Mouse (Mus musculus) gastrocnemius, postnatal 10 days (tissue): Measurements from ENCODE around the gene Myh10. TPM values are rescaled to one million over a fixed set of nuclear protein-coding genes. Genes with fewer than 3 reads are reported as not detected.
"Not testable (repeated sequence)": the region's sequence is repeated elsewhere in the genome, so short reads cannot be mapped to it uniquely, and the experiment has no call there.

Experiments
- DNase-seq: peaks from one replicate; pipeline ENCODE4 v3.0.0; 2021; ENCODE audit warnings: mixed read lengths
- total RNA-seq, 2 experiments: library from RNA; stranded (reverse); gene quantifications; 2 replicates each; pipeline ENCODE4 v1.2.3; 2021

The Myh10 gene
- total RNA-seq, 2 experiments from 2014 or later, result 27.2 to 34.8 TPM

GRCm38 (mm10) chr11:68790720-68791119 lies 99.4 kb downstream of the Myh10 start:
- no peak for DNase-seq

GRCm38 (mm10) chr11:68791794-68792193 lies 100.4 kb downstream of the Myh10 start:
- no peak for DNase-seq

- no peak for DNase-seq
Measured at GRCm38 (mm10) chr11:68798258-68798657, 106.9 kb downstream of the Myh10 start.

DNA sequence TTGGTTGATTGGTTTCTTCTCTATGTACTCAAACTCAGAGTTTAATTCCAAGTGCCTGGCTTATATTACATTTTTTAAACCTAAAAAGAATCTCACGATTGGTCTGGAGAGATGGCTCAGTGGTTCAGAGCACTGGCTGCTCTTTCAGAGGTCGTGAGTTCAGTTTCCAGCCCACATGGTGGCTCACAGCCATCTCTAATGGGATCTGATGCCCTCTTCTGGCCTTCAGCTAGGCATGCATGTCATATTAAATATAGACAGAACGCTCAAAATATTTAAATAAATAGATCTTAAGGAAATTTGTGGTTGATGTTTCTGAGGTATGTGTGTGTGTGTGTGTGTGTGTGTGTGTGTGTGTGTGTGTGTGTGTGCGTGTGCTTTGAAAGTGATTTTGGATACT lies 113.8 kb downstream of the Myh10 start:
- DNase-seq, result no peak

DNA sequence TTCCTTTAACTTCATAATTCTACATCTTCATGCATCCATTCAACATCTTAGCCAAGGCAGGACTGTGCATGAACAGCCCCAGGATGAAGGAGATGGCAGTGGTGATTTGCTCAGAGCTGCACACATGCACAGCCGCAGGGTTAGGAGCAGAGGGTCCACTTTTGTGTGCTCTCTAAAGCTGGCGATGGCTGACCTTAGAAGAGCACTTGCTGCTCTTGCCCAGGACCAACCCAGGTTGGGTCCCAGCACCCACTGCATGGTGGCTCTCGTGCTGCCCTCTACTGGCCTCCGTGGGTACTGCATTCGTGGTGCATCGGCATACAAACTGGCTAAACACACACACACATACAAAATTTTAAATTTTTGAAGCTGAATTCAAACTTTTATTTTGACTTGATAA lies 116.4 kb downstream of the Myh10 start:
- peak; percentile 84 for DNase-seq

GRCm38 (mm10) chr11:68811881-68812577 lies 120.7 kb downstream of the Myh10 start:
- DNase-seq, result no peak

GRCm38 (mm10) chr11:68818416-68818815 lies 127.1 kb downstream of the Myh10 start:
- no peak for DNase-seq

GRCm38 (mm10) chr11:68819226-68819805 lies 128.0 kb downstream of the Myh10 start:
- no peak for DNase-seq

DNA sequence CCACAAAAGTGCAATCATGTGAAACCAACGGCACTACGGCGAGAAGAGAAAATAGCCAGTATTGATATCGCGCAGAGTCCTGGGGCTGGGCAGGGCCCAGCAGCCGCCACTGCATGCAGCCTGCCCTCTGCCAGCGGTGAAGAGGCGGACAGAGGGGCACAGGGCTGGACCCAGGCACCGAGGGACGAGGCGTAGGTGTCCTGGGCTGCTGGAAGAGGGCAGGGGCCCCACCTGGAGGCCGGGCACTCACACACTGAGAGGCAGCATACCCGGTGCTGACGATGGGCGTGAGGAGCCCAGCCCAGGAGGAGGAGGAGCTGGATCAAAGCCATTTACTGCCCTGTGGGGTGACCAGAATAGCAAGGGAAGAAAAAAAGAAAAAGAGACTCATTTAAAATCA lies 131.0 kb downstream of the Myh10 start:
- DNase-seq, result no peak

DNA sequence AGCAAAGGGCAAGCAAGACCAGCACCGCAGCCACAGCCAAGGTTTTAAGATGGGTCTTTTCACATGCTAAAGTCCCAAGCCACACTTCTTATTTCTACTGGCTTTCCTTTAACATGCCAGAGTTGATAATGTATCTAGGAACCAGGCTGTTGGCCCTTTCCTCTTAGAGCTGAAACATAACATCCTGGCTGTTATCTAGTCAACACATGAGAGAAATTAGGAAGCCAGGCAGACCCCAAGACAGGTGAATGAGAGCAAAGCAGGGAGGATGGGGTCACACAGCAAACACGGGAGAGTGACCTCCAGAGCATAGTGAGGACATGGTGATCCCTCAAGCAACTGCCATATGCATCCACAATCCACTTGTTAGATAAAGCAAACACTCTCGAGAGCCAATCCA lies 135.4 kb downstream of the Myh10 start:
- DNase-seq, result no peak

- not testable (repeated sequence) for DNase-seq
Measured at GRCm38 (mm10) chr11:68831580-68831979, 140.2 kb downstream of the Myh10 start.

GRCm38 (mm10) chr11:68832793-68833192 lies 141.4 kb downstream of the Myh10 start:
- DNase-seq, result no peak

GRCm38 (mm10) chr11:68833593-68833992 lies 142.2 kb downstream of the Myh10 start:
- no peak for DNase-seq

DNA sequence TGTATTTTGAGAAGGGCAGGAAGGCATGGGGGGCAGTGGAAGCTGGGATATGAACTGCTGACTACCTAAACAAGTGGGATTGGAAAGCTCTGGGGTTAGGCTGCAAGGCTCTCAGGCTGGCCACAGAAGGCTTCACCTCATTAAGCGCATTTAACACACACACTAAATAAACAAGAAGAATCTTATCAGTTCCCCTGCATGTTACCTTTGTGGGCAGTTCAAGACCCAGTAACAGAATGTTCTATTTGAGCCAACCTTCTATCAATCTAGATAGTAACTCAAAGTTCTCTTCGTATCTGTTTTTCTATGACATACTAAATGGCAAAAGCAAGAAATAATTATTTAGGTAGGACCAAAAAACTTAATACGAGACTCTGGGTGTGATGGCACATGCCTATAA lies 143.7 kb downstream of the Myh10 start:
- no peak for DNase-seq

DNA sequence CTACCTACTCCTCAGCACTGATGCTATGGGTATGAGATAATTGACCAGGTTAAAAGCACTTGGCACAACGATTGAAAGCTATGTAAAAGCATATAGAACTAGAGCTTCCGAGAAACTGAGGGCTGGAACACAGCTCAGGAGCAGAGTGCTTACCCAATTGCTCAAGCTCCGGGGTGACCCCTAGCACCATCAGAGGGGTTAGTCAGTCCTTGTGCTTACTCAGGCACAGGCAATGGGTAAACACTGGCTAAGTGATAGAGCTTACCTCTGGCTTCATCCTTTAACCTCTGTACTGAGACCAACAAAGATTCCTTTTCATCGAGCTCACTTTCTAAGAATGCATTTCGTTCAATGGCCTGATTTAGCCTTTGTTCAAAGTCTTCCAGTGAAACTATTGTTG lies 148.2 kb downstream of the Myh10 start:
- no peak for DNase-seq

DNA sequence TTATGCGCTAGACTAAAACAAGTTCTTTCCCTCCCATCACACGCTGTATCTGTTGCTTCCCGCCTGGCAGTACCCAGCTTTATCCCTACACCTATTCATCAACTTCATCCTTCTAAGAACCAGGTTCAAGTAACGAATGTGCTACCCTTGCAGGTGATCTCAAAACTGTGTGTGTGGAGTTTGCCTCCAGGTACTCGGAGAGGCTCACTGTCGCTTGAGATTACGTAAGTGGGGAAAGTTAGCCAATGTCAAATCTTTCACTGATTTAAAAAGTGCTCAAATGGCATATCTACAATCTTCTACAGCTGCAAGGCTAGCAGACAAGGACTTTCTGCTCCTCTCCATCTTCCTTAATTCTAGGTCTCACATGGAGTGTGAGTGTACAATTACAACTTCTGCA lies 159.5 kb downstream of the Myh10 start:
- no peak for DNase-seq

DNA sequence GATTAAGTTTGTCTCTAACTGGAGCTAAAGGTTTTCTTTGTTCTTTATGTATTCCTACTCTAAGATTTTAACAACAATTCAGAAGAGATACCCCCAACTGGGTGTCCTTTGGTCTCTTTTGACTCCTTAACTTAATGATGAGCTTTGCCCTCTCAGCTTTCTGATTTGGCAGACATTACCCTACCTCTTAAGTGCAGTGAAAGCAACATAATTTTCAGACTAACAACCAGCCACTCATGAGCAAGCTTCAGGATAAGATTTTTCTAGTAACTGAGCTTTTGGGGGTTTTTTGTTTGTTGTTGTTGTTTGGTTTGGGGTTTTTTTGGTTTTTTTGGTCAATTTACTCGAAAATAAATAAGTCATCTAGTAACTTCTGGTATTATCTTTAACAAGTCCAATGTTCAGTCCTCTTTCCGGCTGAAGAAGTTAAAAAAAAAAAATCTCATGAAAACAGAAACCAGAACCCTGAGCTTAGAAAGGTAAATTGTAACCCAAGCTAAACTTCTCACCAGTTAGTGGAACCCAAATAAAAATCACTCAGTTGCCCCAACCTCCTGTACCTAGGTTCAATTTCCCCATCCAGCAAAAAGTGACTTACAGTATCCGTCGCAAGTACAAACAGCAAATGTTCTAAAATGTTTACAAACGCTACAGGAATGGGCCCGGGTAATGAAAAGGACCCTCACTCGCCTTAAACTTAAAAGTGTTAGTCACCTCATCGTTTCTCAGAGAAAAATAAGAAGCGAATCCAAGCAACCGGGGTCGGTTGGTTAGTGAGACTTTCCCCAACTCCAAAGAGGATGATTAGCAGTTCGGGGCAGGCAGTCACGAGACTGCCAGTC lies 160.5 kb downstream of the Myh10 start:
- DNase-seq, result no peak

GRCm38 (mm10) chr11:68852486-68852901 lies 161.1 kb downstream of the Myh10 start:
- DNase-seq, result peak; percentile 75

- peak; percentile 99 for DNase-seq
Measured at GRCm38 (mm10) chr11:68852932-68853409, 161.6 kb downstream of the Myh10 start.

DNA sequence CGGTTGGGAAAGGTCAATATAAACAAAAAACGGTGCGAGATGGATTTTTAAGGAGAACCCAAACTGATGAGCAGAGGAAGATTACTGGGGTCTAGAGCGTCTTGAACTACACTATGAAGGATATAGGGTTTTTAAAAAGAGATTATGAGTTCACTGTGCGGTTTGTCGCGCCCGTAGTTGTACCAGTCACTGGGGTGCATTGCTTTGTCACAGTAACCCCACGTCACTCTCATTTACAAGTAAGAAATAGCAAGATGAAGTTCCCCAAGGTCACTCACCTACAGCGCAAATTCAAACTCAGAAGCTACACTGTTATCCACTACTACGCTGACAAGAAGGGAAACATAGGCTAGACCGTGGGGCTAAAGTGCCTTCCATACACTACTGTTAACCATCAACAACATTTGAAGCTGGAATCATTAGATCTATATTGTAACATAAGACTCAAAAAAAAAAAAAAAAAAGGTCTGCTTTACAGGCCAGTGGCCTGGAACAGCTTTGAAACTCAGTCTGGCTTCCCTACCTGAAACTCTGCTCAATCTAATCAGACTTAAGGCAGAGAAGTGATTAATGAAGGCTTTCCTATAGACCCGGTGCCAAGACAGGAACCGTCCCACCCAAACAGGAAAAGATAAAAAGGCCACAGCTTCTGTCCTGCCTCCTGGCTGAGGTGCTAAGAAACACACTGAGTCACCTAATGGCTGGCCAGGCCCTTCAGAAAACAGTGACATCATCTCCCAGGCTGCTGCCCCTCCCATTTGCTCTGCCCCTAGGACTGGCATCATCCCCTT lies 162.4 kb downstream of the Myh10 start:
- DNase-seq, result no peak

DNA sequence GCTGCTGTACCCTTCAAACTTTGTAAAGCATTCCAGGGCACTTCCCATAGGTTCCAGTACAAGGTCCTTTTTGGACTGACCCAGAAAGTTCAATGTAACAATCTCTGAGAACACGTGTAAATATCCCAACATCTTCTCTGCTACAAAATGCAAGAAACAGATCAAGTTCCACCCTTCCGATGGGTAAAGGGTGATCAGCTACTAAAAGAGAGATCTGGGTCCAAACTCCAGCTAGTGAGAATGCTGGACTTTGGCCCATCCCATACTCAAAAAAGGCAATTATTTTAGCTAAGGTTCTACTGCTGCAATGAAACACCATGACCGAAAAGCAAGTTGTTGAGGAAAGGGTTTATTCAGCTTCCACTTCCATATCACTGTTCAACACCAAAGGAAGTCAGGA lies 163.3 kb downstream of the Myh10 start:
- DNase-seq, result no peak

DNA sequence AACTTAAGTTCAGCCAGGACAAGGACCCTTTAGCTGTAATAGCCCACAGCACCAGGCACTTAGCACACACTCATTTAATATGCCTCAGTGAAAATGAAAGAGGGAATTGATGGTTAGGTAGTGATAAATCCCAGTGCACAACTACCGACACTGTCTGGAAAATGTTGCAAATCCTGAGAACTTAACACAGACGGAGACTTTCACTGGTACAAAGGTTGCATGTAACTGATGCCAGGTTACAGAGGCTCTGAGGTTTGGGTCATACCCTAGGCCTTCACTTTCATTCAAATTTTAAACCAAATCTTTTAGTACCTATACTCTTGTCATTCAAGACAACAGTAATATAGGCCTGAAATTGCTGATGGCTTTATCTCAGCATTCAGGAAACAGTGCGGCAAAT lies 166.0 kb downstream of the Myh10 start:
- no peak for DNase-seq
